Mouse (Mus musculus) gastrocnemius, adult 8-10 months (tissue): ENCODE measurements around the gene Rasgef1b. TPM values are rescaled to one million over a fixed set of nuclear protein-coding genes. Genes with fewer than 3 reads are reported as not detected.
A peak's percentile ranks its signal among the peaks of the same experiment; 100 is the strongest.

Source experiments
- DNase-seq, 2 experiments: peaks; one replicate each; pipeline ENCODE4 v3.0.0; 2022; ENCODE audit warnings: low spot score in 2 of 2
- total RNA-seq, 4 experiments: library from RNA; stranded (reverse); gene quantifications; 2 replicates each; pipeline ENCODE4 v1.2.4; 2022

Gene Rasgef1b
- total RNA-seq: under 1 TPM in 3 of 4 experiments, not detected in 1; 0.24 to 0.36 (median 0.35) TPM

- peak; percentile 22 to 41 for DNase-seq
Measured at GRCm38 (mm10) chr5:99728649-99729212, at the start of gene Rasgef1b. Gene Rasgef1b (minus strand): TSS chr5:99729065.

- no peak for DNase-seq
Measured at GRCm38 (mm10) chr5:99775342-99775741, 46.5 kb upstream of the Rasgef1b start.

GRCm38 (mm10) chr5:99773265-99773664 is 44.4 kb upstream of the Rasgef1b start:
- no peak for DNase-seq

- DNase-seq: no peak
Measured at GRCm38 (mm10) chr5:99764246-99764645, 35.4 kb upstream of the Rasgef1b start.

GRCm38 (mm10) chr5:99758859-99759258 is 30.0 kb upstream of the Rasgef1b start:
- DNase-seq: no peak

GRCm38 (mm10) chr5:99753843-99754242 is 25.0 kb upstream of the Rasgef1b start:
- no peak for DNase-seq

- DNase-seq: no peak
Measured at GRCm38 (mm10) chr5:99753368-99753767, 24.5 kb upstream of the Rasgef1b start.

- DNase-seq: no peak
Measured at GRCm38 (mm10) chr5:99752670-99753231, 23.9 kb upstream of the Rasgef1b start.

- no peak for DNase-seq
Measured at GRCm38 (mm10) chr5:99748417-99748816, 19.6 kb upstream of the Rasgef1b start.

- no peak for DNase-seq
Measured at GRCm38 (mm10) chr5:99746087-99746486, 17.2 kb upstream of the Rasgef1b start.

GRCm38 (mm10) chr5:99742874-99743273 is 14.0 kb upstream of the Rasgef1b start:
- no peak for DNase-seq

- DNase-seq: no peak
Measured at GRCm38 (mm10) chr5:99742056-99742455, 13.2 kb upstream of the Rasgef1b start.

- DNase-seq: no peak
Measured at GRCm38 (mm10) chr5:99737937-99738727, 9.3 kb upstream of the Rasgef1b start.

- DNase-seq: no peak
Measured at GRCm38 (mm10) chr5:99729931-99730330, 1.1 kb upstream of the Rasgef1b start.

GRCm38 (mm10) chr5:99729361-99729882 is 557 bp upstream of the Rasgef1b start:
- no peak for DNase-seq

- DNase-seq: no peak
Measured at GRCm38 (mm10) chr5:99728027-99728451, 826 bp downstream of the Rasgef1b start.

- DNase-seq: no peak
Measured at GRCm38 (mm10) chr5:99723941-99724340, 4.9 kb downstream of the Rasgef1b start.

GRCm38 (mm10) chr5:99722310-99722709 is 6.6 kb downstream of the Rasgef1b start:
- no peak for DNase-seq

- no peak for DNase-seq
Measured at GRCm38 (mm10) chr5:99720554-99720953, 8.3 kb downstream of the Rasgef1b start.

GRCm38 (mm10) chr5:99717917-99718316 is 10.9 kb downstream of the Rasgef1b start:
- no peak for DNase-seq

- DNase-seq: no peak
Measured at GRCm38 (mm10) chr5:99715281-99715744, 13.6 kb downstream of the Rasgef1b start.

GRCm38 (mm10) chr5:99711947-99712346 is 16.9 kb downstream of the Rasgef1b start:
- no peak for DNase-seq
